Mouse (Mus musculus) erythroblast, embryonic 14.5 days (primary cell): ENCODE results near the gene Olfr527.

ENCODE experiments used
- GATA1 ChIP-seq: IDR thresholded peaks from 2 replicates; pipeline ENCODE4 v1.6.1; 2012; ENCODE audit warnings: low read length, inconsistent platforms, mixed read lengths
- TAL1 ChIP-seq: IDR thresholded peaks from 3 replicates; pipeline ENCODE4 v1.6.1; 2012; ENCODE audit warnings: low read length, inconsistent platforms, mixed read lengths

DNA sequence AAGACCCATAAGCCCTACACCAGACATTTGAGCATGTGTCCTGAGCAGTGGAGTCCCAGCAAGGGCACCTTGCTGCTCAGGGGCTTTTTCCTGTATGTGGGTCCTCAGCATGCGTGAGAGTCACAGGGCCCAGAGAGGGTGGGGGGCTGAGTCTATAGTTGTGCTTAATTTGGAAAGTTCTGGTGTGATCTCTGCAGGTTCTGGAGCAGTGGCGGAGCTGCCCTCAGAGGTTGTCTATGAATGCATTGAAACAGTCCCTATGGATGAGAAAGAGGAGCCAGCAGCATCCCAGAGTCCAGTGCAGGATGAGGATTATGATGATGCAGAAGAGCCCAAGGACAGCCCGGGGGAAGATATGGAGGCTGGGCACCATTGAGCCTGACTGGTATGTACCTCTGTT, 34.4 kb upstream of the Olfr527 start:
- TF ChIP-seq GATA1: no peak
- TF ChIP-seq TAL1: no peak
